Mouse (Mus musculus) limb, embryonic 14.5 days (tissue): Measurements from ENCODE around the gene Ccdc167. TPM values are rescaled to one million over a fixed set of nuclear protein-coding genes. Genes with fewer than 3 reads are reported as not detected.

Experiments
- ATAC-seq: fragments of 200-750 bp; cut with Nextera tagmentation; 2 replicates; pipeline ENCODE4 v1.8.0; 2017; ENCODE audit warnings: low read depth, moderate number of reproducible peaks, moderate TSS enrichment; ENCODE audit not compliant: low FRiP score
- DNase-seq: peaks from one replicate; pipeline ENCODE4 v3.0.0-alpha.2; 2015; ENCODE audit warnings: low spot score
- H3K27ac ChIP-seq: fragments of 300-500 bp; sonication (generic); replicated peaks from 2 replicates; pipeline ENCODE4 v1.5.1; 2014; ENCODE audit warnings: low read depth, mild to moderate bottlenecking, low read length, moderate library complexity, mixed read lengths
- H3K27me3 ChIP-seq: fragments of 300-500 bp; sonication (generic); 2 replicates; pipeline ENCODE4 v1.6.1; 2014; ENCODE audit warnings: low read length, mixed read lengths; ENCODE audit not compliant: control insufficient read depth, insufficient read depth
- H3K36me3 ChIP-seq: fragments of 300-500 bp; sonication (generic); 2 replicates; pipeline ENCODE4 v1.6.1; 2014; ENCODE audit warnings: mild to moderate bottlenecking, low read length, moderate library complexity, mixed read lengths; ENCODE audit not compliant: control insufficient read depth, insufficient read depth
- H3K4me1 ChIP-seq: fragments of 300-500 bp; sonication (generic); 2 replicates; pipeline ENCODE4 v1.6.1; 2014; ENCODE audit warnings: antibody characterized with exemption, low read length, mixed read lengths; ENCODE audit not compliant: control insufficient read depth, insufficient read depth
- H3K4me2 ChIP-seq: fragments of 300-500 bp; sonication (generic); replicated peaks from 2 replicates; pipeline ENCODE4 v1.6.1; 2014; ENCODE audit warnings: low read depth, mild to moderate bottlenecking, low read length, moderate library complexity; ENCODE audit not compliant: severe bottlenecking
- H3K4me3 ChIP-seq: fragments of 300-500 bp; sonication (generic); replicated peaks from 2 replicates; pipeline ENCODE4 v1.5.1; 2014; ENCODE audit warnings: low read length
- H3K9ac ChIP-seq: fragments of 300-500 bp; sonication (generic); 2 replicates; pipeline ENCODE4 v1.6.1; 2014; ENCODE audit warnings: mild to moderate bottlenecking, low read depth, low read length, moderate library complexity; ENCODE audit not compliant: severe bottlenecking
- H3K9me3 ChIP-seq: fragments of 300-500 bp; sonication (generic); 2 replicates; pipeline ENCODE4 v1.6.1; 2016; ENCODE audit warnings: low read length; ENCODE audit not compliant: control insufficient read depth
- POLR2A ChIP-seq: fragments of 200-500 bp; IDR thresholded peaks from 2 replicates; pipeline ENCODE4 v1.8.0; 2012; ENCODE audit warnings: inconsistent platforms, mild to moderate bottlenecking, moderate library complexity, borderline replicate concordance; ENCODE audit not compliant: insufficient read depth, insufficient read length; ENCODE audit errors: extremely low read depth
- WGBS: fragments of 180-500 bp; shearing (Covaris S2); extraction: QIAGEN DNeasy Blood & Tissue Kit; methylation state at CpG from one replicate; pipeline ENCODE4 v1.1.7; 2014; 5-methylcytosine and 5-hydroxymethylcytosine counted together
- polyA plus RNA-seq, 2 experiments: library from polyadenylated mRNA; depleted of rRNA in 1 of 2; stranded (reverse) in 1 of 2; unstranded in 1 of 2; fragments of >200 nt; fragmentation: Nextera tagmentation in 1 of 2; extraction: Ambion mirVana in 1 of 2; gene quantifications; 2 replicates each; pipeline versions ENCODE4 v1.2.1 to v1.2.3; 2012 to 2014

Ccdc167 gene
- polyA plus RNA-seq, 2 experiments = 15.8 to 19.3 TPM

DNA sequence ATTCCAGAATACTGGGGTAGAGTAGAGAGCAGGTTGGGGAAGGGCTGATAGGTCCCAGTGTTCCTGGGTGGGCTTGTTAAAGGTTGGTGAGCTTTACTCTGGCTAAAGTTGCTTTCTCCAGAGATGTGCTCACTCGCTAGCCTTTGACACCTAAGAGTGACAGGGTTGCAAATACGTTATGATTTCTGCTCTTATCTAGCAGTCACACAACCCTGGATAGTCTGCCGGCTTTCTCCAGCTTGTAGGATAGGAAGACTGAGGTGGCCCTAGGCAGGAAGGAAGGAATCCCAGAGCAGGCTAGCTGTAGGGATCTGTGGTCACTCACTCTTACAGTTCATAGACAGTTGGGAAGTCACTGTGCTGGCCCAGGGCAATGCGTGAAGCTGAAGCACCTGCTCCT is 32.6 kb downstream of the Ccdc167 start:
- DNase-seq = no peak
- no peak overlapping the region for H3K27ac ChIP-seq
- TF ChIP-seq POLR2A = no peak
- H3K4me3 ChIP-seq = no peak overlapping the region
- no peaks in the 10 kb centered on the region for H3K27me3 ChIP-seq
- no peaks in the 10 kb centered on the region for H3K4me1 ChIP-seq
- 93% methylated on average over 4 of the region's 4 CpGs for WGBS
- H3K9ac ChIP-seq = no peak overlapping the region
- peaks cover 92% of the 10 kb centered on the region for H3K36me3 ChIP-seq
- no peak for ATAC-seq
- no peak overlapping the region for H3K4me2 ChIP-seq
- no peaks in the 10 kb centered on the region for H3K9me3 ChIP-seq

- WGBS = 87% methylated on average over 2 of the region's 2 CpGs
- H3K9me3 ChIP-seq = no peaks in the 10 kb centered on the region
- no peak overlapping the region for H3K4me3 ChIP-seq
- no peak overlapping the region for H3K4me2 ChIP-seq
- ATAC-seq (no peak), DNase-seq (no peak)
- no peaks in the 10 kb centered on the region for H3K27me3 ChIP-seq
- no peak for TF ChIP-seq POLR2A
- H3K36me3 ChIP-seq = peaks cover 96% of the 10 kb centered on the region
- no peak overlapping the region for H3K9ac ChIP-seq
- H3K27ac ChIP-seq = no peak overlapping the region
- H3K4me1 ChIP-seq = no peaks in the 10 kb centered on the region
Observed at GRCm38 (mm10) chr17:29683127-29683526, 33.7 kb downstream of the Ccdc167 start.

- no peak overlapping the region for H3K9ac ChIP-seq
- ATAC-seq (no peak), DNase-seq (no peak)
- H3K4me3 ChIP-seq = no peak overlapping the region
- H3K27ac ChIP-seq = no peak overlapping the region
- no peaks in the 10 kb centered on the region for H3K4me1 ChIP-seq
- no peak for TF ChIP-seq POLR2A
- 91% methylated on average over 7 of the region's 7 CpGs for WGBS
- peaks cover 97% of the 10 kb centered on the region for H3K36me3 ChIP-seq
- no peak overlapping the region for H3K4me2 ChIP-seq
- no peaks in the 10 kb centered on the region for H3K9me3 ChIP-seq
- no peaks in the 10 kb centered on the region for H3K27me3 ChIP-seq
Observed at GRCm38 (mm10) chr17:29682261-29682660, 34.6 kb downstream of the Ccdc167 start.

DNA sequence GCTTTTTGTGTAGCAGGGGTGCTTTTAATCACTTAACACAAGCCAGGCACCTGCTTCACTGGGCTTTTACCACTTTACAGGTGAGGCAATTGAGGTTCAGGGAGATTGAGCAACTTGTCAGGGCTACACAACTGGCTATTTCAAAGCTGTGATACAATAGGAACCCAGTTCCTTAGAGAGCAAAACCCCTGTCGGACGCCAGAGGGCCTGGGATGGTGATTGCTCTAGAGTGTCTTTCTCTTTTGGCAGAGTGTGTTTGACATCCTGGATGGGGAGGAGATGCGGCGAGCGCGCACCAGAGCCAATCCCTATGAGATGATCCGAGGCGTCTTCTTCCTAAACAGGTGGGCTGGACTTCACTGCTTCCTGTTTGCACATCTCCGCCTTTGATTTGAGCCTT is 35.2 kb downstream of the Ccdc167 start:
- Histone ChIP-seq H3K27me3 (no peaks in the 10 kb centered on the region), H3K4me2 (no peak overlapping the region), H3K4me1 (no peaks in the 10 kb centered on the region), H3K9ac (no peak overlapping the region), H3K27ac (no peak overlapping the region), H3K4me3 (no peak overlapping the region), H3K9me3 (no peaks in the 10 kb centered on the region), H3K36me3 (peaks cover 97% of the 10 kb centered on the region)
- no peak for TF ChIP-seq POLR2A
- WGBS = 94% methylated on average over 9 of the region's 9 CpGs
- DNase-seq = no peak
- ATAC-seq = no peak

DNA sequence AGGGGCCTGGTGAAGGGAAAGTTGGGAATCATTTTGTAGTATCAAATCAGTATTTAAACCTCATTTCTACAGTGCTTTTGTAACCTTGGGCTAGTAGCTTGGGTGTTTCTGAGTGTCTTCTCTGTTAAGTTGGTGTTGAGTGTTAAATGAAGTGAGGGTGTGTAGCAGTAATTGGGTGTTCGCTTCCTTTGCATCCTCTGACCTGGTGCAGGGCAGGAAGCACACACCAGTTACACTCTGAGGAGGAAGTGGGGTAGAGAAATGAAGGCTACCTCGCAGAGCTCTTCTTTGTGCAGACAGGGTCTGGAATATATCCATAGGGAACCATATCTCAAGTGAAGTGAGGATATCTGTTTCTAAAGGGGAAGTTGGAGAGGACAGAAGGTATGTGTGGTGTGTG is 35.9 kb downstream of the Ccdc167 start:
- no peak overlapping the region for H3K9ac ChIP-seq
- H3K27ac ChIP-seq = no peak overlapping the region
- no peaks in the 10 kb centered on the region for H3K4me1 ChIP-seq
- H3K4me2 ChIP-seq = no peak overlapping the region
- no peak for DNase-seq
- no peak for TF ChIP-seq POLR2A
- no peaks in the 10 kb centered on the region for H3K27me3 ChIP-seq
- no peaks in the 10 kb centered on the region for H3K9me3 ChIP-seq
- peaks cover 98% of the 10 kb centered on the region for H3K36me3 ChIP-seq
- no peak overlapping the region for H3K4me3 ChIP-seq
- WGBS = 79% methylated on average over 2 of the region's 2 CpGs
- no peak for ATAC-seq

- Histone ChIP-seq H3K9me3 (no peaks in the 10 kb centered on the region), H3K27ac (no peak overlapping the region), H3K9ac (no peak overlapping the region), H3K4me2 (no peak overlapping the region), H3K4me3 (no peak overlapping the region), H3K36me3 (peaks cover 98% of the 10 kb centered on the region), H3K27me3 (no peaks in the 10 kb centered on the region), H3K4me1 (no peaks in the 10 kb centered on the region)
- ATAC-seq (no peak), DNase-seq (no peak)
- no peak for TF ChIP-seq POLR2A
- WGBS = 70% methylated on average over 2 of the region's 2 CpGs
Observed at GRCm38 (mm10) chr17:29680174-29680573, 36.7 kb downstream of the Ccdc167 start.
